In genomic region chr4:144408290-144408689, GRCm38 (mm10) we compare ENCODE assay signal across 24 mouse cellular contexts. TPM values are rescaled to one million over a fixed set of nuclear protein-coding genes. Genes with fewer than 3 reads are reported as not detected.
"Had no signal": no experiment of that assay in that cellular context is flagged by ENCODE, and none has a peak within 500 bp of the region (broad histone marks: within the 10 kb centered on the region; RNA-seq: fewer than 3 reads in every experiment).

TSS of gene Pramef12 (minus strand) at chr4:144408464.

- H3K27me3 ChIP-seq: liver, embryonic 15.5 days; lung, embryonic 15.5 days; midbrain, embryonic 12.5 days; neural tube, embryonic 13.5 days; neural tube, embryonic 15.5 days; stomach, embryonic 15.5 days had no signal

- DNase-seq: liver, postnatal 0 days; lung, adult 2 months; lung, postnatal 14 days; lung, postnatal 36 days; midbrain, embryonic 14.5 days; right cerebral cortex, postnatal 14 days; thymus, adult 2 months; thymus, postnatal 25 days; thymus, postnatal 4 days had no signal

- H3K27ac ChIP-seq: liver, embryonic 15.5 days; lung, embryonic 15.5 days; macrophage; midbrain, embryonic 10.5 days; midbrain, embryonic 12.5 days; neural tube, embryonic 13.5 days; neural tube, embryonic 15.5 days; stomach, embryonic 15.5 days; stomach, postnatal 0 days had no signal

- H3K4me3 ChIP-seq: liver, embryonic 15.5 days; lung, embryonic 15.5 days; midbrain, embryonic 10.5 days; midbrain, embryonic 12.5 days; myocyte; neural tube, embryonic 13.5 days; neural tube, embryonic 15.5 days; stomach, embryonic 15.5 days had no signal

- H3K9me3 ChIP-seq: liver, embryonic 15.5 days; lung, embryonic 15.5 days; neural tube, embryonic 15.5 days; stomach, embryonic 15.5 days had no signal

- H3K9ac ChIP-seq: liver, embryonic 15.5 days; liver, postnatal 0 days; lung, embryonic 15.5 days; midbrain, embryonic 12.5 days; neural tube, embryonic 13.5 days; neural tube, embryonic 15.5 days; stomach, embryonic 15.5 days had no signal

- H3K4me1 ChIP-seq: liver, embryonic 15.5 days; midbrain, embryonic 12.5 days; neural tube, embryonic 13.5 days; neural tube, embryonic 15.5 days; stomach, embryonic 15.5 days had no signal

- H3K36me3 ChIP-seq: liver, embryonic 15.5 days; lung, embryonic 15.5 days; midbrain, embryonic 10.5 days; midbrain, embryonic 12.5 days; neural tube, embryonic 13.5 days; neural tube, embryonic 15.5 days; stomach, embryonic 15.5 days had no signal

RNA-seq across cellular contexts. Expression of gene Pramef12, which starts in this region (rescaled TPM):
- total RNA-seq: megakaryocyte progenitor cell, adult 5-6 weeks; megakaryocyte-erythroid progenitor cell, adult 5-6 weeks had no signal
- polyA plus RNA-seq: liver, embryonic 15.5 days; liver, postnatal 0 days; macrophage; midbrain, embryonic 10.5 days; midbrain, embryonic 12.5 days; midbrain, embryonic 14.5 days; midbrain, embryonic 16.5 days; myocyte; neural tube, embryonic 11.5 days; neural tube, embryonic 13.5 days; neural tube, embryonic 15.5 days; spleen, adult 2 months had no signal
